Mouse (Mus musculus): ENCODE measurements around the gene Gpld1.
"Not testable (repeated sequence)": the region's sequence is repeated elsewhere in the genome, so short reads cannot be mapped to it uniquely, and the experiment has no call there.

The Gpld1 gene

GRCm38 (mm10) chr13:24948870-24949269 is 5.9 kb downstream of the Gpld1 start:
- DNase-seq, result no peak

GRCm38 (mm10) chr13:24952659-24953058 is 9.7 kb downstream of the Gpld1 start:
- DNase-seq, result no peak

- DNase-seq, result no peak
Measured at GRCm38 (mm10) chr13:24955091-24955490, 12.1 kb downstream of the Gpld1 start.

GRCm38 (mm10) chr13:24955500-24955899 is 12.5 kb downstream of the Gpld1 start:
- no peak for DNase-seq

GRCm38 (mm10) chr13:24958671-24959070 is 15.7 kb downstream of the Gpld1 start:
- DNase-seq, result no peak

GRCm38 (mm10) chr13:24960084-24960483 is 17.1 kb downstream of the Gpld1 start:
- DNase-seq, result no peak

GRCm38 (mm10) chr13:24962119-24962518 is 19.2 kb downstream of the Gpld1 start:
- DNase-seq, result no peak

- no peak for DNase-seq
Measured at GRCm38 (mm10) chr13:24965130-24965845, 22.3 kb downstream of the Gpld1 start.

GRCm38 (mm10) chr13:24965846-24966201 is 22.9 kb downstream of the Gpld1 start:
- no peak for DNase-seq

GRCm38 (mm10) chr13:24971776-24972175 is 28.8 kb downstream of the Gpld1 start:
- DNase-seq, result not testable (repeated sequence)

- DNase-seq, result no peak
Measured at GRCm38 (mm10) chr13:24976384-24976783, 33.4 kb downstream of the Gpld1 start.

GRCm38 (mm10) chr13:24977820-24978342 is 34.9 kb downstream of the Gpld1 start:
- DNase-seq, result no peak

GRCm38 (mm10) chr13:24981031-24981430 is 38.1 kb downstream of the Gpld1 start:
- DNase-seq, result no peak

GRCm38 (mm10) chr13:24985435-24985834 is 42.5 kb downstream of the Gpld1 start:
- DNase-seq, result peak; percentile 31

GRCm38 (mm10) chr13:24988391-24988790 is 45.4 kb downstream of the Gpld1 start:
- peak; percentile 52 for DNase-seq

GRCm38 (mm10) chr13:24989006-24989405 is 46.1 kb downstream of the Gpld1 start:
- DNase-seq, result no peak

- peak; percentile 7 for DNase-seq
Measured at GRCm38 (mm10) chr13:24993160-24993559, 50.2 kb downstream of the Gpld1 start.

- no peak for DNase-seq
Measured at GRCm38 (mm10) chr13:24999538-24999937, 56.6 kb downstream of the Gpld1 start.

GRCm38 (mm10) chr13:25002965-25003364 is 60.0 kb downstream of the Gpld1 start:
- DNase-seq, result no peak

GRCm38 (mm10) chr13:25007115-25007514 is 64.2 kb downstream of the Gpld1 start:
- DNase-seq, result no peak

- no peak for DNase-seq
Measured at GRCm38 (mm10) chr13:25018316-25018715, 75.4 kb downstream of the Gpld1 start.

- DNase-seq, result peak; percentile 89
Measured at GRCm38 (mm10) chr13:25019793-25020539, 77.0 kb downstream of the Gpld1 start, which contains the start of gene Mrs2. Gene Mrs2 (minus strand): TSS chr13:25020379.

- DNase-seq, result no peak
Measured at GRCm38 (mm10) chr13:25020540-25020892, 77.6 kb downstream of the Gpld1 start.

GRCm38 (mm10) chr13:25022386-25022785 is 79.4 kb downstream of the Gpld1 start:
- no peak for DNase-seq

Measured in right cerebral cortex, adult 18-20 months (tissue).